Mouse (Mus musculus): ENCODE results near the gene Itpr2. TPM values are rescaled to one million over a fixed set of nuclear protein-coding genes. Genes with fewer than 3 reads are reported as not detected.
A peak's percentile ranks its signal among the peaks of the same experiment; 100 is the strongest.

Gene Itpr2
- polyA plus RNA-seq, 1 experiment from 2014 or later: 14.4 TPM

DNA sequence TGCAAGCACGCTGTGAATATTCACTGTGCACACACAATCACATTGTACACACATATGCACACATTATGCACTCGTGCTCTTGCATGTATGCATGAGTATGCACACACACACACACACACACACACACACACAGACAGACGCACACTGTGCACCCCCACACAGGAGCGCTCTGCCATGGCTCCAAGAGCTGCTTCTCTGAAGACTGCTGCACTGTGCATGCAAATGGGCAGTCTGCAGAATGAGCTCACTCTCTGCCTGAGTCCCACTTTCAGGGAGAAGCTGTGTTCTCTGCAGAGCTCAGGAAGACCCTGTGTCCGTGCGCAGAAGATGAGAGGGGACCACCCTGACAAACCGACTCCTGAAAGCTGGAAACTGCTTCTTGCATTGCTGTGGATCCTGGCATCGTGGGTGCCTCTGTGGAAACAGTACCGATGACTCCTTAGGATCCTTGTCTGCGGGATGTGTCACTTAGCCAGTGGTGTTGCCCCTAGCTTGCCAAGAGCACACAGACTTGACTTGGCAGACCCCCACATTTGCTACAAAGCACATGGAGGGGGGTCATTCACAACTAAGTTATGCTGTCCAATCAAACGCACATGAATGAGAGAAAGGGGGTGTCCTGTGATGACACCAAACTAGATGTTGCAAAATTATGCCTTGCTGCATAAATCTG lies 55.9 kb downstream of the Itpr2 start:
- no peak overlapping the region for H3K27ac ChIP-seq (ENCODE audit: low read length)
- H3K4me1 ChIP-seq (replicated peaks; ENCODE audit: control insufficient read depth, insufficient read depth, low read length): no peaks in the 10 kb centered on the region
- H3K27me3 ChIP-seq (ENCODE audit: control insufficient read depth, insufficient read depth, low read depth, low read length): no peaks in the 10 kb centered on the region
- no peak overlapping the region for H3K4me3 ChIP-seq (ENCODE audit: low read length)
- H3K36me3 ChIP-seq (ENCODE audit: control insufficient read depth, insufficient read depth, low read length): no peaks in the 10 kb centered on the region
- ATAC-seq (ENCODE audit: low read depth): no peak
- no peak overlapping the region for H3K9ac ChIP-seq (ENCODE audit: low read length)
- no peaks in the 10 kb centered on the region for H3K9me3 ChIP-seq (ENCODE audit: control insufficient read depth, low read length)
- no peak overlapping the region for H3K4me2 ChIP-seq (ENCODE audit: low read depth, low read length)
- WGBS: 86% methylated on average over 11 of the region's 11 CpGs

DNA sequence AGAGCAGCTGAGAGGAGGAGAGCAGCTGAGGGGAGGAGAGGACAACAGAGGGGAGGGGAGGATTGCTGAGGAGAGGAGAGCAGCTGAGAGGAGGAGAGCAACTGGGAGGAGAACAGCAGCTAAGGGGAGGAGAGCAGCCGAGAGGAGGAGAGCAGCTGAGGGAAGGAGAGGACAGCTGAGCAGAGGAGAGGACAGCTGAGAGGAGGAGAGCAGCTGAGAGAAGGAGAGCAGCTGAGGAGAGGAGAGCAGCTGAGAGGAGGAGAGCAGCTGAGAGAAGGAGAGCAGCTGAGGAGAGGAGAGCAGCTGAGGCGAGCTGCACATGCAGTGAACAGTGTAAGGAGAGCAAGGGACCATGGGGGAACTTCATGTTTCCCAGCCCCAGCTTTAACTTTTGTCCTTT lies 62.2 kb downstream of the Itpr2 start:
- no peak for ATAC-seq (ENCODE audit: low read depth)
- Histone ChIP-seq H3K4me3 (ENCODE audit: low read length) (no peak overlapping the region), H3K4me2 (ENCODE audit: low read depth, low read length) (no peak overlapping the region), H3K9ac (ENCODE audit: low read length) (no peak overlapping the region), H3K36me3 (ENCODE audit: control insufficient read depth, insufficient read depth, low read length) (no peaks in the 10 kb centered on the region), H3K27me3 (ENCODE audit: control insufficient read depth, insufficient read depth, low read depth, low read length) (no peaks in the 10 kb centered on the region), H3K27ac (ENCODE audit: low read length) (no peak overlapping the region), H3K4me1 (replicated peaks; ENCODE audit: control insufficient read depth, insufficient read depth, low read length) (no peaks in the 10 kb centered on the region), H3K9me3 (ENCODE audit: control insufficient read depth, low read length) (no peaks in the 10 kb centered on the region)
- 35% methylated on average over 2 of the region's 2 CpGs for WGBS

DNA sequence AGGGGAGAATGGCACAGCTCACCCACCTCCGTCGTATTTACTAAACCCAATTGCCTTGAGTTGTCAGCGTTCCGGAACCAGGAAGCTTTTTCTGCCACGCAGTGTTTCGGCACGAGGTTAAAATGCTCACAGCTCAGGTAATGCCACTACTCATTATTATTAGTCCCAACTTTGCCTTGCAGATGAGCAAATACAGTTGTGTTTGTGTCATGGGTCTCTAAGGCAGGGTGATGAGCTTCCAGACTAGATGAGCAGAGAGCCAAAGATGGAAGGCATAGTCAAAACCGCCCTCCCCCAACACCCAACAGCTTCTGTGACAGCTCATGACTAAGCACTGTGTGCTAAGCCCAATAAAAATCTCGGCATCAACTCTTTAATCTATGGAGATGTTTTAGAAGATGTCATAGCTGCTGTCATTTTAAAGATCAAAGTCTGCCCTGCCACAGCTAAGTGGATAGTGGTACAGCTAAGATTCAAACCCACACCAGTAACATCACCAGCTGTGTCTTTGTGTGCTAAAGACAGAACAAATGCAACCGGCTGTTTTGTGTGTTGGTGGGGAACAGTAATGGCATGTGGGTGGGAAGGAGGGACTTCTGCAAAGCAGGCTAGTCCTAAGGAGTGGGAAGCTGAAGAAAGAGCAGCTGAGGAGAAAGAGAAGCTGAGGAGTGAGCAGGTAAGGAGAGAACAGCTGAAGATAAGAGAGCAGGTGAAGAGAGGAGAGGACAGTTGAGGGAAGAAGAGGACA lies 62.8 kb downstream of the Itpr2 start:
- H3K9ac ChIP-seq (ENCODE audit: low read length): no peak overlapping the region
- WGBS: 59% methylated on average over 10 of the region's 10 CpGs
- no peaks in the 10 kb centered on the region for H3K4me1 ChIP-seq (replicated peaks; ENCODE audit: control insufficient read depth, insufficient read depth, low read length)
- H3K4me2 ChIP-seq (ENCODE audit: low read depth, low read length): no peak overlapping the region
- H3K9me3 ChIP-seq (ENCODE audit: control insufficient read depth, low read length): no peaks in the 10 kb centered on the region
- no peak for ATAC-seq (ENCODE audit: low read depth)
- no peaks in the 10 kb centered on the region for H3K27me3 ChIP-seq (ENCODE audit: control insufficient read depth, insufficient read depth, low read depth, low read length)
- no peak overlapping the region for H3K27ac ChIP-seq (ENCODE audit: low read length)
- H3K4me3 ChIP-seq (ENCODE audit: low read length): no peak overlapping the region
- H3K36me3 ChIP-seq (ENCODE audit: control insufficient read depth, insufficient read depth, low read length): no peaks in the 10 kb centered on the region

DNA sequence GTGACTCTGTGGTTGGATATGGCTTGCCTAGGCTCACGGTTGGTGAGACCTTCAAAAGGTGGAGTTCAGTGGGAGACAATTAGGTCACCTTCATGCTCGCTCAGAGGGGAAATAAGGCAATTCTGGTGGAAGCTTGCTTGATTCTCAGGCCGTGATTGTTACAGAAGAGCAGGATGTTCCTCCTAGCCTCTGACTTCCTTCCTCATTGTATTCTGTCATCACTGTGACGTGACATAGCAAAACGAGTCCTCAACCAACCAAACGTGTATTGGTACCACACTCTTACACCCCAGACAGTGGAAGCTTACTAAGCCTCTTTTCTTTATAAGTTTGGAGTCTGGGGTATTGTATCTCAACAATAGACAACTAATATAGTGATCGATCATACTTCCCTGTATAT lies 64.0 kb downstream of the Itpr2 start:
- Histone ChIP-seq H3K27ac (ENCODE audit: low read length) (no peak overlapping the region), H3K4me3 (ENCODE audit: low read length) (no peak overlapping the region), H3K36me3 (ENCODE audit: control insufficient read depth, insufficient read depth, low read length) (no peaks in the 10 kb centered on the region), H3K9ac (ENCODE audit: low read length) (no peak overlapping the region), H3K9me3 (ENCODE audit: control insufficient read depth, low read length) (no peaks in the 10 kb centered on the region), H3K27me3 (ENCODE audit: control insufficient read depth, insufficient read depth, low read depth, low read length) (no peaks in the 10 kb centered on the region), H3K4me1 (replicated peaks; ENCODE audit: control insufficient read depth, insufficient read depth, low read length) (no peaks in the 10 kb centered on the region), H3K4me2 (ENCODE audit: low read depth, low read length) (no peak overlapping the region)
- 69% methylated on average over 7 of the region's 7 CpGs for WGBS
- no peak for ATAC-seq (ENCODE audit: low read depth)

DNA sequence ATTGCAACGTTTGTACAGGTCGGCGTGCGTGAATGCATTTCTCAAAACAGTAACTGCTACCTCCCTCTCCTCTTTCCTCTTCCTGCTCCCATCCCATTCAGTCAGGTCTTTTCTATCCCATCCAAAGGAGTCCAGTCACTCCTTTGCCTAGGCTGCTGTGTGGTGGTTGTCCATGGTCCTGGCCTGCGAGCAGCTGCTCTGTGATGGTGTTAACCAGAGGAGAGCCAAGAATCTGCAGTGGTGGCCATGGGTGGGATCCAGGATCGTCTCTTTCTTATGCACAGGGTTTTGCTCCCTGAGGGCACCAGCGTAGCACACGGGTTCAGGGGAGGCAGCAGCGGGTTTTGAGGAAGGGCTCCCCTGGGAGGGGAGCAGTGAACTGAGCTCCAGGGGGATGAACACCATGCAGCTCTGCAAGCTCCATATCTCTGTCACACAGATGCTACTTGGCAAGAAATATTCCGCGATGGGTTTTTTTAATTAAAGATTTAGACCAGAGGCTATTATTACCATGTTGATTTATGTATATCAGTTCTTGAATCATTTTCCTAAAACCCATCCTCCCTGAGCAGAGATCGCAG lies 65.0 kb downstream of the Itpr2 start:
- H3K9me3 ChIP-seq (ENCODE audit: control insufficient read depth, low read length): no peaks in the 10 kb centered on the region
- H3K27me3 ChIP-seq (ENCODE audit: control insufficient read depth, insufficient read depth, low read depth, low read length): no peaks in the 10 kb centered on the region
- WGBS: 57% methylated on average over 12 of the region's 12 CpGs
- no peak overlapping the region for H3K4me2 ChIP-seq (ENCODE audit: low read depth, low read length)
- no peaks in the 10 kb centered on the region for H3K36me3 ChIP-seq (ENCODE audit: control insufficient read depth, insufficient read depth, low read length)
- no peak for ATAC-seq (ENCODE audit: low read depth)
- H3K9ac ChIP-seq (ENCODE audit: low read length): no peak overlapping the region
- no peak overlapping the region for H3K27ac ChIP-seq (ENCODE audit: low read length)
- H3K4me3 ChIP-seq (ENCODE audit: low read length): no peak overlapping the region
- no peaks in the 10 kb centered on the region for H3K4me1 ChIP-seq (replicated peaks; ENCODE audit: control insufficient read depth, insufficient read depth, low read length)

DNA sequence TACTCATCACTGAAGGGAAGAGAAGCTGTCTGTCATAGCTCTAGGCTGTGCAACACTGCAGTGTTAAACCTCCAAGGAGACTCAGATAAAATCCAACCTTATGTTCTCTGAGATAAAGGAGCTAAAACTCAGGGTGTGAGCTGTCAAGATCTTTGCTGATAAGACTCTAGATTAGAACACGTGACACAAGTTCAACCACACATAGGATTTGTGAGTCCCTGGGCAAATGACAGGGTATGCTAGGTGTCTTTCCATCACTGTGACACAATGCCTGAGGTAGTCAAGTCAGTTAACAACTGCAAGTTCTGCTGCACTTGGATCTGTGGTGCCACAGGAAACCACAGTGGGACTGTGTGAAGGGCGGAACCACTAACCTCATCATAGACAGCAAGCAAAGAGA lies 67.8 kb downstream of the Itpr2 start:
- WGBS: 80% methylated on average over 2 of the region's 2 CpGs
- Histone ChIP-seq H3K4me2 (ENCODE audit: low read depth, low read length) (no peak overlapping the region), H3K4me3 (ENCODE audit: low read length) (no peak overlapping the region), H3K27ac (ENCODE audit: low read length) (no peak overlapping the region), H3K36me3 (ENCODE audit: control insufficient read depth, insufficient read depth, low read length) (no peaks in the 10 kb centered on the region), H3K9ac (ENCODE audit: low read length) (no peak overlapping the region), H3K27me3 (ENCODE audit: control insufficient read depth, insufficient read depth, low read depth, low read length) (no peaks in the 10 kb centered on the region), H3K9me3 (ENCODE audit: control insufficient read depth, low read length) (no peaks in the 10 kb centered on the region), H3K4me1 (replicated peaks; ENCODE audit: control insufficient read depth, insufficient read depth, low read length) (no peaks in the 10 kb centered on the region)
- ATAC-seq (ENCODE audit: low read depth): no peak

DNA sequence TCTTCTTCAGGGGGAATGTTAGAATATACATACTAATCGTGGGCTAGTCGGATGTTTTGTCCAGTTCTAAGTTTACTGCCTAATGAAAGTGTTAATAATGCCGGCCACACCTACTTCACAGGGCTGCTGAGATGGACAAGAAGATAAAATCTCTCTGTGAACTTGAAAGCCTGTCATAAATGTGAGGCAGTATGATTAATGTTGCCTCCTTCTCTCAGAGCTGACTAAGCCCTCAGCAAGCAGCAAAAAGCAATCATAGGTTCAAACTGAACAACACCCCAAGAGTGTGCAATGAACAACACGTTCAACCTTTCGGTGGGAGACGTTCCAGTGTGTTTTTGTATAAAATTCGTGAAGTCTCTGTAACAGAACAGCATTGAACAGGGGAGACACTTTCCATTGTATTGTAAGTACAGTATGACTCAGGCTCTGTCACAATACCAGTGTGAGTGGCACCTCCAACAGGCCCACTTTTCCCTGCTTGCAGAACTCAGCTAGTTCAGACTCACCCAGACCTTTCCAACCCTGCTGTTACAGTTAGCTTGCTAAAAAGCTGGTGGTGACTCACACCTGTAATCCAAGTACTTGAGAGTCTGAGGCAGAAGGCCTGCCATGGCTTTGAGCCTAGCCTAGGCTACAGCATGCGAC lies 69.7 kb downstream of the Itpr2 start:
- ATAC-seq (ENCODE audit: low read depth): no peak
- H3K27ac ChIP-seq (ENCODE audit: low read length): no peak overlapping the region
- no peaks in the 10 kb centered on the region for H3K4me1 ChIP-seq (replicated peaks; ENCODE audit: control insufficient read depth, insufficient read depth, low read length)
- no peaks in the 10 kb centered on the region for H3K36me3 ChIP-seq (ENCODE audit: control insufficient read depth, insufficient read depth, low read length)
- 61% methylated on average over 8 of the region's 8 CpGs for WGBS
- no peak overlapping the region for H3K4me2 ChIP-seq (ENCODE audit: low read depth, low read length)
- no peak overlapping the region for H3K9ac ChIP-seq (ENCODE audit: low read length)
- no peak overlapping the region for H3K4me3 ChIP-seq (ENCODE audit: low read length)
- H3K9me3 ChIP-seq (ENCODE audit: control insufficient read depth, low read length): no peaks in the 10 kb centered on the region
- no peaks in the 10 kb centered on the region for H3K27me3 ChIP-seq (ENCODE audit: control insufficient read depth, insufficient read depth, low read depth, low read length)

DNA sequence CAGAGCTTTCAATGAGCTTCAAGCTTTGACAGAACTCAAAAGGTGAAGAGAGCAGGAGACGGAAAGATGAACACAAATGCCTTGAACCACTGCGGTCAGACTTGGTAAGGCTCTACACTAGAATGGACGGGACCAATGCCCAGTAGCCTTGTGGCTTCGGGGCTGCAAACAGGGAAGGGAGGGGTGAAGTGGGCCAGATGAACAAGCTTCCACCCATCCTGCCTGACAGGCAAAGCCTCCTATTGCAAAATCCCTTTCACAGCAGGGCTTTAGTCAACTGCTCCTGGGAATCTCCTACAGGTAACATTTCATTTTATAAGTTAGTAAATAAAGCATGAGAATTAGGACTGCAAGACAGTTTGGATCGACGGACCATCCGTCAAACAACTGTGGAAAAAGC lies 70.2 kb downstream of the Itpr2 start:
- Histone ChIP-seq H3K9me3 (ENCODE audit: control insufficient read depth, low read length) (no peaks in the 10 kb centered on the region), H3K27me3 (ENCODE audit: control insufficient read depth, insufficient read depth, low read depth, low read length) (no peaks in the 10 kb centered on the region), H3K27ac (ENCODE audit: low read length) (no peak overlapping the region), H3K4me3 (ENCODE audit: low read length) (no peak overlapping the region), H3K4me2 (ENCODE audit: low read depth, low read length) (no peak overlapping the region), H3K9ac (ENCODE audit: low read length) (no peak overlapping the region), H3K4me1 (replicated peaks; ENCODE audit: control insufficient read depth, insufficient read depth, low read length) (no peaks in the 10 kb centered on the region), H3K36me3 (ENCODE audit: control insufficient read depth, insufficient read depth, low read length) (no peaks in the 10 kb centered on the region)
- WGBS: 81% methylated on average over 7 of the region's 7 CpGs
- ATAC-seq (ENCODE audit: low read depth): no peak

DNA sequence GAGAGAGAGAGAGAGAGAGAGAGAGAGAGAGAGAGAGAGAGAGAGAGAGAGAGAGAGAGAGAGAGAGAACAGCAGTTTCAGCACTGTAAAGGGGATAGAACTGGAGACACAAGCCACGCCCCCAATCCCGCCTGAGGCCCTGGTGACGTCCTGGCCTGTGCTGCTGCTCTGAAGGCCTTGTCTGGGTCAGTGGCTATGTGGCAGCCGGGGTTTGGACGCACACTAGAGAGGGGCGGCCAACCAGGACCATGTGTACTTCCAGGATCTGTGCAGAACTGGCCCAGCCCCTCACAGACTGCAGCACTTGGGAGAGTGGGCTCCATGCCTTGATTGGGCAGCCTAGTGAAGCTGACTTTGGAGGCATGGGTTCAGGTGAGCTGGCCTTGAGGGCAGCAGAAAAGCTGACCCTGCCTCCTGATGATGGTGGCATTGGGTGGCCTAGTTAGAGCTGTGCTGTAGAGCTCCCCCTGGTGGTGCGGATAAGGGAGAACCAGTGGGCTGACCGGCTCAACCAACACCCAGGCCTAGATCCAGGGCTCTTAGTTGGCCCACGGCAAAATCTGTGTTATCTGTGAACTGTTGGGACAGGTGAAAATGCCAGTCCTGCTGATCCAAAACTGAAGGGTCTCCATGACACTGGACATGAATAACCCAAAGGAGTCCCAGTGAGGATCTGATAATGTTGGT lies 72.2 kb downstream of the Itpr2 start:
- WGBS: 42% methylated on average over 9 of the region's 9 CpGs
- Histone ChIP-seq H3K9ac (ENCODE audit: low read length) (no peak overlapping the region), H3K4me1 (replicated peaks; ENCODE audit: control insufficient read depth, insufficient read depth, low read length) (no peaks in the 10 kb centered on the region), H3K4me2 (ENCODE audit: low read depth, low read length) (no peak overlapping the region), H3K27me3 (ENCODE audit: control insufficient read depth, insufficient read depth, low read depth, low read length) (no peaks in the 10 kb centered on the region), H3K27ac (ENCODE audit: low read length) (no peak overlapping the region), H3K36me3 (ENCODE audit: control insufficient read depth, insufficient read depth, low read length) (no peaks in the 10 kb centered on the region), H3K4me3 (ENCODE audit: low read length) (no peak overlapping the region), H3K9me3 (ENCODE audit: control insufficient read depth, low read length) (no peaks in the 10 kb centered on the region)
- ATAC-seq (ENCODE audit: low read depth): peak; percentile 45

All from lung, embryonic 16.5 days (tissue).